Mouse (Mus musculus): ENCODE data around the gene Gm36210.

The Gm36210 gene

DNA sequence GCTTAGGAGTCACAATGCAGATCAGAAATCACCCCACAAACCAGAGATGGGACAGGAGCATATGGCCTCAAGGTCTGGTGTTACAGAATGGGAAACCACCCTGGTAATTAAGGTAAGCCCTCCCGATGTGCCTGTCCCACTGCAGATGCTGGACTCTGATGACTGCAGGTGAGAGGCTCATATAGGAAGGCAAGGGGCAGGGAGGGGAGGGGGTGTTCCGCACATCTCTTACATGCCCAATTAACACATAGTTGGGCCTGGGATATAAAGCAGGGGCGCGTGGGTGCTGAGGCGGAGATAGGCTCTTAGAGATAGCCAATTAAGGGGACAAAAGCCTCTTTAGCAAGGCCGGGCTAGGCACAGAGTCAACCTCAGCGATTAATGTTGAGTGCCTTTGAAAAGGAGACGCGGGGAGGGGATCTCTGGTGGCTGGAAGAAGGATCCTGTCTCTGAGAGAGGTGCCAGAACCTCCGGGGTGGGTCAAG is at the start of gene Gm36210:
Gene Gm36210, minus strand, starts transcription at position 51 of the 485 bp plus-strand sequence.
- no peak for DNase-seq (ENCODE audit: extremely low read depth, low read depth)

DNA sequence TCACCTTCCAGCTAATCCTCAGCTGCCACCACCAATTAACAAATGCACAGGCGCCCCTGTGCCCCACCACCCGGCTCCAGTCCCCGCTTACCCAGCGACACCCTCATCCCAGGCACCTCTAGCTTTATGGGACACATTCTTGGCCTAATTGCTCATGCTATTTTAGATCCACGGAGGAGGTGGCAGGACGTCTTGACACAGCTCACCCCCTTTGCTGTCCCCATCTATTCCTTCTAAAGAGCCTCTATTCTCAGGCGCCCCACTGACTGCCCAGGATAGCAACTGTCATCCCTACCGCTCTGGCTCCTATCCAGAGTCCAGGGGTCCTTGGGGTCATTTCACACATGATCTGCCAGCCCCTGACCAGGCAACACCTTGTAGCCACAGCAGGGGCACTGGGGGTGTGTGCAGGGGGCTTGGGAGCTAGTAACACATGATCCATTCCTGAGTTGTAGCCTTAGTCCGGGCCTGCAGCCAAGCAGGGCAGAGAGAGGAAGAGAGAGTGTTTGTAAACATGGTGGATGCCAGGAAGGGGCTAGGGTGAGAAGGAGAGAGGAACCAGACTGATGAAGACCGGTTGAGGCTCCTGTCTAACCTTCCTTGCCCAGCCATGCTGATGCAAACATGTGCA is 47.6 kb upstream of the Gm36210 start:
- DNase-seq (ENCODE audit: extremely low read depth, low read depth): no peak

DNA sequence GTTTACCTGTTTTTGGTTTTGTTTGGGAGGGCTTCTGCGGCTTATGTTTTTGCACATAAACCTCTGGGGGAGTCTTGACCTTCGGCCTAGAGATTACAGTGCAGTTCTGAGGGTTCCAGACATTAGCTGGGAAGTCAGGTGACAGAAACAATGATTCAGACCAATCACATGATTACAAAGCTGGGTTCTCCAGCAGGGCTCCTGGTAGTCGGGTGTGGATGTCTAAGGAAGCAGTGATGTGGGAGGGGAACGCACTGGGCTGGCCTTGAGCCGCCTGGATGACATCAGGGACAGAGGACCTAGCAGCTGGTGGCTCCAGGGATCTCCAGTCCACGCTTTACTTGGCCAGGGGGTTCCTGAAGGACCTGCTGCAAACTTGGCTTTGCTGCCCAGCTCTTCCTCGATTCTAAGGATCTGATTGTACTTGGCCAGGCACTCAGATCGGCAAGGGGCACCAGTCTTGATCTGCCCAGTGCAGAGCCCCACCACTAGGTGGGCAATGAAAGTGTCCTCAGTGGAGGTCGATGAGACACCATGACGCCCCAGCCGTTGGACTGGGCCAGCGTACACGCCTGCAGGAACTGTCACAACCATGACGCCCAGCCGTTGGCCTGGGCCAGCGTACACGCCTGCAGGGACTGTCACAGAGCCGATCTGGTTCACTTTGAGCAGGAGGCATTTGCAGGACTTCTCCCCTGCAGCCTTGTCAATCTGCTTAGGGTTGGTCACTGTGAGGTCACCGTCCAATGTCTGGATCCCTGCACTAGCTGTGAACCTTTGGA is 44.4 kb upstream of the Gm36210 start:
- no peak for DNase-seq (ENCODE audit: extremely low read depth, low read depth)

DNA sequence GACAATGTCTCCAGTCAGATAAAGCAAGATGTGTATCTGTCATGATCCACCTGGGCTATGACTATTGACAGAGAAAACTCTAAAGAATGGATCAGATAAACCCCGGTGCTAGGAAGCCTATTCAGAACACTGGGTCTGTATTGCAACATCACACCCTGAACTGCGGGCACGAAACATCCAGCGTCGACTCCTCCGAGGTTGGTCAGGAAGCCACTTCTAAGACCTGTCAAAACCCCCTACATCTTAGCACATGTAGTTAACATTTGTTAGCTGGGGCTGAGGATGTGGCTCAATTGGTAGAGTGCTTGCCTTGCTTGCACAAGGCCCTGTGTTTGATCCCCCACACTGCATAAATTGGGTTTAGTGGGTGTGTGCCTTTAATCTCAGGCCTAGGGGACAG is 42.1 kb upstream of the Gm36210 start:
- DNase-seq (ENCODE audit: extremely low read depth, low read depth): no peak

DNA sequence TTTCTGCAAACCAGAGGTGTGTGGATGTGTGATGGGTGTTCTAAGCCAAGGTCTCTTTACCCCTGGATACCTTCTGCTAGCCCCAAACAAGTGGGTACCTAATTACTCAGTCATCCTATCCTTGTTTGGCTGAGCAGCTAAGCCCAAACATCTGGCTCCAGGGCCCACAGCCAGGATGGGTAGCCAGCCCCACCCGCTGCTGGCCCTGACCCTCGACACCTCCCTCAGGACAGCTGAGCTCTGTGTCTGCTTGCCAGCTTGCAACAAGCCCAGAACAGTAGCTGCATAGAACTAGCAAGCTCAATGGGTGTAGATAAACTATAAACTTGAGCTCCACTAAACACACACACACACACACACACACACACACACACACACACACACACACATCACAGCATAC is 41.5 kb upstream of the Gm36210 start:
- DNase-seq (ENCODE audit: extremely low read depth, low read depth): no peak

DNA sequence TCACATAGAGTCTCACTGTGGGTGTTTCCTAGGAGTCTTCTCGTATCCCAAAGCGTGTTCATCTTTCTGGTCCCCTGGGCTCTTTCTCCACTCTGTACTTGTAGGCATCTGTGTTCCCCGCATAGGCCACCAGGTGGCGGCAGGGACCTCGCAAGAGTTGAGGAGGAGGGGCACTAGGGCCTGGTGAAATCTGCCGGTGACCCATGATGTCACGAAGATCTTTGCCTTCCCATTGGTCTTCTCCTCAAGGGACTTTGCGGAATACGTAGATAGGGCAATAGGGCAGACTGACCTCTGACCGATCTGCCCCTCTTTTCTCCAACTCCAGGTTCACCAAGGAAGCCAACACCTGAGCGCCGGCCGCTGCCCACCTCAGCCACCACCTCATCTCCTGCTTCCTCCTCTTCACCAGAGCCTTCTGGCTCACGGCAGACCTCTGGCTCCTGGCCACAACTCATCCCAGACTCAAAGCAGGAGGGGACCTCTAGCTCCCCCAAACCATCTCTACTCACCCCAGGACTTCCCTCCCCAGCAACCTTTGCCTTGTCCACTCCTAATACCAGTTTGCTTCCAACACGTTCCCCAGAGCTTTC is 37.0 kb upstream of the Gm36210 start:
- DNase-seq (ENCODE audit: extremely low read depth, low read depth): peak; percentile 66

DNA sequence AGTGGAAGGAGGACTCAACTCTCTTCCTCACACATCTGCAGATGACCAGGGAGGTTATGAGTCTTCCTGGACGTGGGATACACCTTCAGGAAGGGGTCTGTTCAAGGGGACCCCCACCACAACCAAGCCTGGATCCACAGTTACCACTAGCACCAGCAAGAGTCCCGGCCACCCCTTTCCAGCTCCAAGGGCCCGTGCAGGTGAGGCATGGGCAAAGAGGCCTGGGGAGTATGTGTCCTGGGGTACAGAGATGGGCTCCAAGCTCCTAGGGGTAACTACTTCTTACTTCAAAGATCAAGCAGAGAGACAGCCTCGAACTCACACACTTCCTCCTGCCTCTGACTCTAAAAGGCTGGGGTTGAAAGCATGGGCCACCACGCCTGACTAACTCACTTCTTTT is 36.4 kb upstream of the Gm36210 start:
- no peak for DNase-seq (ENCODE audit: extremely low read depth, low read depth)

DNA sequence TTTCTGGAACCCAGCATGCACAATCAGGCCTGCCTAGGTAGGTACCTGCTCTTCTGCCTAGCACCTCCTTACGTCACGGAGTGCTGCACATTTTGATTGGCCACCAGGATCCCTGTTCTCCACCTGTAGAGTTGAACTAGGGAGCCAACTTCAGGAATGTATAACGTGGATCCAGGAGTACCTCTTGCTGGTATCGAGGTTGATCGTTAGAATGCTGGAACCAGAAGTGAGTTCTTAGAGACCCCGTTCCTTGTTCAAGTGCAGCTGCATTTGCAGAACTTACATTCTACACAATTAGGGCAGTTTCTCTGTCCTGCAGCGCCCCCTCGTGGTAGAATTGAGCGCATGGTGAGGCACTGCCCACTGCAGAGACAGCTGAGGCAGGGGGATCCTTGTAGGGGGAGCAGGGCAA is 33.8 kb upstream of the Gm36210 start:
- peak; percentile 53 for DNase-seq (ENCODE audit: extremely low read depth, low read depth)

DNA sequence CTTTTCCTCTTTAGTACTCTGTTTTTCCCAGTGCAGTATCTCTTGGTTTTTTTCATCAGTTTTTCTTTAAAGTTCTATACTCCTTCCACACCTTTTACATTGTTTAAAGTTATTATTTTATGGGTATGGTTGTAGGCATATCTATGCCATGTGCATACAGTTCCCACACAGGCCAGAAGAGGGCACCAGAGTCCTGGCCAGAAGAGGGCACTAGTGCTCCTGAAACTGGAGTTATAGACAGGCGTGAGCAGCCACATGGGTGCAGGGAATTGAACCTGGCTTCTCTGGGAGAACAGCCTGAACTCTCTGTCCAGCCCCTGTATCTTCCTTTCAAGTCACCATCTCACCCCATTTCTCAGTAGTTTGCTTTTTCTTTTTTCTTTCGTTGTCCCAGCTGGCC is 32.1 kb upstream of the Gm36210 start:
- peak; percentile 55 for DNase-seq (ENCODE audit: extremely low read depth, low read depth)

DNA sequence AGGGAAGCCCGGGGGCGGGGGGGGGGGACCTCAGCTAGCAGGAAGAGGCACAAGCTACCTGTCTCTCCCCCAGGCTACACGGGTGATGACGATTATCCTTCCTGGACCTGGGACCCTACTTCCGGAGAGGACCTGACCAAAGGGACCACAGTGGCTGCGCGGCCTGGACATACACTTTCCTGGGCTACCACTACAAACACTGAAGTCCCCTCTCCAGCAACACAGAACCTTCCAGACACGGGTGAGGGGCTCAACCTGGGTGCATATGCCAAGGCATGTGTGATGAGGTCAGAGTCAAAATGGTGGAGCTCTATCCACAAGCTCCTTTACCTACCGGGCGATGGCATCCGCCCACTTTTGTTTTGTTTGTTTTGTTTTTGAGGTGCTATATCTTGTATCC is 31.1 kb upstream of the Gm36210 start:
- no peak for DNase-seq (ENCODE audit: extremely low read depth, low read depth)

DNA sequence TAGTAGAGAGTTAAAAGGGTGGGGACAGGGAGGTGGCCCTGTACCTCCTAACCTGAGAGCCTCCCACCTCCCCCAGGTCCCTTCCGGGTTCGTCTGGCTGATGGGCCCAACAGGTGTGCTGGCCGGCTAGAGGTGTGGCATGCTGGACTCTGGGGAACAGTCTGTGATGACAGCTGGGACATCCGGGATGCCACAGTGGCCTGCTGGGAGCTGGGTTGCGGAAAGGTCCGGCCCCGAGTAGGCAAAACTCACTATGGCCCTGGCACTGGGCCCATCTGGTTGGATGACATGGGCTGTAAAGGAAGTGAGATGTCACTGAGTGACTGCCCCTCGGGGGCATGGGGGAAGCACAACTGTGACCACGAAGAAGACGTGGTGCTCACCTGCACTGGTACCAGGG is 30.5 kb upstream of the Gm36210 start:
- no peak for DNase-seq (ENCODE audit: extremely low read depth, low read depth)

DNA sequence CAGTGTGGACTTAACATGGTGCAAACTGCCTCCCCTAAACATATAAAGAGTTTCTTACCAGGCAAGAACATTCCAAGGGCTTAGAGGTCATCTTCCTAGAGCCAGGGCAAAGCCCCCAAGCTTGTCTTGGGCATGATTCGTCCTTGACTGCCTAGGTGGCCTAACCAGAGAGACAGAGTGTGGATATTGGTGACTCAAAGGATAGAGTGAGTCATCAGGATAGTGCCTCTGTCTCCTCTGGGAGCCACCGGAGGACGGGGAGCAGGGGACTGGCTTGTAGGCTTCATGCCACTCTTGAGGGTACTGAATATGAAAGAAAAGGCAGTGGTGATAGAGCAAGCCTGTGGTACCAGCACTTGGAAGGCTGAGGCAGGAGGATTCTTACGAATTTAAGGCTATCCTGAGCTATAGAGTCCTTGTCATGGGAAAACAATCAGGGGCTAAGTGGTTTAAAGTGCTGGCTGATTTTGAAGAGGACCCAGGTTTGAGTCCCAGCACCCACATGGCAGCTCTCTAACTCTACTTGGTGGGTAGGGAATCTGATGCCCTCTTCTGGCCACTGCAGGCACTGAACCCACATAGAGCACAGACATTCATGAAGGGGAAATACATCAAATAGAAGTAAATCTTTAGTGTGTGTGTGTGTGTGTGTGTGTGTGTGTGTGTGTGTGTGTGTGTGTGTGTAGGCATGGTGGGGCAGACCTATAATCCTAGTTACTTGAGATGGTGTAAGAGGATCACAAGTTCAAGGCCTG is 28.0 kb upstream of the Gm36210 start:
- no peak for DNase-seq (ENCODE audit: extremely low read depth, low read depth)

DNA sequence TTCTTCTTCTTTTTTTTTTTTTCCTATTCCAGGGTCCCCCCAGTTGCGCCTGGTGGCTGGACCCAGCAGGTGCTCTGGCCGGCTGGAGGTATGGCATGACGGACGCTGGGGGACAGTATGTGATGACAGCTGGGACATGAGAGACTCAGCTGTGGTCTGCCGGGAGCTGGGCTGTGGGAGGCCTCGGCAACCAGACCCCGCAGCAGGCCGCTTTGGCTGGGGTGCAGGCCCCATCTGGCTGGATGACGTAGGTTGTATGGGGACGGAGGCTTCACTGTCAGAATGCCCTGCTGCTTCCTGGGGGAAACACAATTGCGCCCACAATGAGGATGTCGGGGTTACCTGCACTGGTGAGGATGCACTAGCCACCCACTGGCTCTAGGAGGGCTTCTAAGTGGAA is 26.8 kb upstream of the Gm36210 start:
- no peak for DNase-seq (ENCODE audit: extremely low read depth, low read depth)

DNA sequence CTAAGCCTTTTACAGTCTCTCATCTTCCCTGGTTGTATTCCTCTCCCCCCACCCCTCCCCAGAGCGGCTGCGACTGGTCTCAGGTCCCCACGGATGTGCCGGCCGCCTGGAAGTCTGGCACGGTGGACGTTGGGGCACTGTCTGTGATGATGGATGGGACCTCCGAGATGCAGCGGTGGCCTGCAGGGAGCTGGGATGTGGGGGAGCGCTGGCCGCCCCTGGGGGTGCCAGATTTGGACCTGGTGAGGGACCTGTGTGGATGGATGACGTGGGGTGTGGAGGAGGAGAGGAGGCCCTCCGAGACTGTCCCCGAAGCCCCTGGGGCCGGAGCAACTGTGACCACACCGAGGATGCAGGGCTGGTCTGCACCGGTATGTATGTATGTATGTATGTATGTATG is 22.0 kb upstream of the Gm36210 start:
- no peak for DNase-seq (ENCODE audit: extremely low read depth, low read depth)

DNA sequence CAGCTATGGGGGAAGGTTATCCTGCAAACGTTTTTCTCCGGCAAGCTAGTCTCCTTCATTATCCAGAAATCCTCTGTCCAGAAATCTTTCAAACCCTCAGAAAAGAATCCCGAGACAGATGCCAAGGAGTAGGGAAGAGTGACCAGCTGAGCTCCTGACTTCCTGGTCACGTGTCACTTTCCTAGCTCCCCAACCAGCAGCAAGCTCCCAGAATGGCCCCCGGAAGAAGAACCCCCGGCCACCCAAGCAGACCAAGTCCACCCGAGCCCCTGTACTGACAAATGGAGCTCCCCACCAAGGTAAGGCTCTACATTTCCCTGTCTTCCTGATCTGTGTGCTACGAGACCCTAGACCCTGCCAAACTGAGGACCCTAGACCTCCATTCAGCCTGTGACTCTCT is 21.4 kb upstream of the Gm36210 start:
- DNase-seq (ENCODE audit: extremely low read depth, low read depth): no peak

DNA sequence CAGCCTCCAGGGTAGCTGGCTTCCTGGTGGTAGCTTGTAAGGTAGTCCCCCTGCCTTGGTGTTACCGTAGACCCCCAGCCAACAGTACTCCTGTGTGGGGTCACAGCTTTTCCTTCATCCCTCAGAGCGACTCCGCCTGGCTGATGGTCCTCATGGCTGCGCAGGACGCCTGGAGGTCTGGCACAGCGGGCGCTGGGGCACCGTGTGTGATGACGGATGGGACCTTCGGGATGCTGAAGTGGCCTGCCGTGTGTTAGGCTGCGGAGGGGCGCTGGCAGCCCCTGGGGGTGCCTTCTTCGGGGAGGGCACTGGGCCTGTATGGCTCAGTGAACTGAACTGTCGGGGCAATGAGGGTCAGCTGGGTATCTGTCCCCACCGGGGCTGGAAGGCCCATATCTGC is 20.5 kb upstream of the Gm36210 start:
- DNase-seq (ENCODE audit: extremely low read depth, low read depth): no peak

DNA sequence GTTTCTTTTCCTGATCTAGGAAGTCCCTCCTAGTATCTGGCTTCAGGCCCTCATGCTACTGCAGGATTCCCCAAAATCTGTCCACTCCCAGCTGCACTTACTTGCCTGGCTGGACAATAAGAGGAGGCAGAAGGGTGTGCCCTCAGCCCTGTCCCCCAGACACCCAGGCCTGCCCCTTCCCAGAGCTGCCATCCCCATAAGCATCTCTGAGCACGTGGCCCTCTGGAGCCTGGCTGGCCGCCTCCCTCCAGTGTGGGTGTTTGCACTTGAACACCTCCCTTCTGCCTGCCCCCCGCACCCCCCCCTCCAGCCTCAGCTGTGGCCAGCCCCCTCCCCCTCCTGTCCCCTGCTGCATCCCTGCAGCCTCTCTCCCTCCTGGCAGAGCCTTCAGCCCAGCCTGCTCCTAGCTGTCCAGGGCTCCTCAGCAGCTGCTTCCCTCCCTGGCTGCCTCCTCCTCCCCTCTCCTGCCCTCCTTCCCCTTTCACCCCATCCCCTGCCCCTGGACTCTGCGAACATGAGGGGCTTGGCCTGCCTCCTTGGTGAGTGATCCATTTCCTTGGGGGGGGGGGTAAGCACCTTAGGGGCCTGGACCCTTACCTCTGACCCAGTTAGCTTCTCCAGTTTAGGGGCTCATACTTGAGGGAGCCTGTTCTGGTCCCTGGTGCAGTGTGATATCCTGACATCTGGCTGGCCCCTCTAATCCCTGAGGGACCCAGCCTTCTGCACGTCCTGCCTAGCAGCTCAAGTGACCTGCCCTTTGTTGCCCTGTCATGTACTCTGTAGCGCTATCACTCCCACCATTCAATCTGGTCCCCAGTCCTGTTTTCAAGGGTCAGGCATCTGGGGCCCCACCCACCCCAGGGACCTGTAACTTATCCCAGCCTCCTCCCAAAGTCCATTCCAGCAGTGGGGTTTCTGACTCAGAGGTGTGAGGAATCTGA is 19.4 kb upstream of the Gm36210 start, which contains the start of gene Ssc5d:
Gene Ssc5d, plus strand, starts transcription at position 345 of the 941 bp plus-strand sequence.
- DNase-seq (ENCODE audit: extremely low read depth, low read depth): no peak

DNA sequence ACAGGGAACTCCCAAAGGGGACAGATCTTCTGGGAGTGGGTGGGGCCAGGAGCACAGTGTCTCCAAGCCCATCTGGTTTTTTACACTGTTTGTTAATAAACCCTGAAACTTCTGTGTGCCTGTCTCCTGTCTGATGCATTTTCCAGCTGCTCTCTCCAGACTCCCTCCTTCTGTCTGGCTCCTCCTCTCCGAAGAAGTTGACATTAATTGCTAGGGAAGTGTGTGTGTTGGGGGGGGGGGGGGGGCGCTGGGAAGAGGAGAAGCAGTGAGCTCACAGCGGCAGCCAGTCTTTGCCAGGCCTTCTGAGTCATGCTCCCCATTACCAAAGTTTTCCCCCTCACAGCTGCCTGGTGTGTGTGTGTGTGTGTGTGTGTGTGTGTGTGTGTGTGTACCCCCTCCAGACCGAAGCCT is 18.6 kb upstream of the Gm36210 start:
- no peak for DNase-seq (ENCODE audit: extremely low read depth, low read depth)

DNA sequence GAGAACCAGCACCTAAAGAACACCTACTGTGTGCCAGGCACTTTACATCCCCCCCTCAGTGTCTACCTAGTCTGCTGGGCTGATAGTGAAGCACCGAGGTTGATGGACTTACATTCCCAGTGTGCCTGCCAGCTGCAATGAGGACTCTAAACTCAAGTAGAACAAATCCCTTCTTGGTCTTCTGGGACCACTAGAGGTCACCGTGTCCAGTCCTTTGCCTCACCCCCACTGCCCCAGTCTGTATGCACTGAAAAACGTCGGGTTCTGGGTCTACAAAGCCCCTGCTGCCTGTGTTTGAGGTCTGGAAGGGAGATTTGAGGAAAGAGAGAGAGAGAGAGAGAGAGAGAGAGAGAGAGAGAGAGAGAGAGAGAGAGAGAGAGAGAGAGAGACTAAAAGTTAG is 18.2 kb upstream of the Gm36210 start:
- no peak for DNase-seq (ENCODE audit: extremely low read depth, low read depth)

DNA sequence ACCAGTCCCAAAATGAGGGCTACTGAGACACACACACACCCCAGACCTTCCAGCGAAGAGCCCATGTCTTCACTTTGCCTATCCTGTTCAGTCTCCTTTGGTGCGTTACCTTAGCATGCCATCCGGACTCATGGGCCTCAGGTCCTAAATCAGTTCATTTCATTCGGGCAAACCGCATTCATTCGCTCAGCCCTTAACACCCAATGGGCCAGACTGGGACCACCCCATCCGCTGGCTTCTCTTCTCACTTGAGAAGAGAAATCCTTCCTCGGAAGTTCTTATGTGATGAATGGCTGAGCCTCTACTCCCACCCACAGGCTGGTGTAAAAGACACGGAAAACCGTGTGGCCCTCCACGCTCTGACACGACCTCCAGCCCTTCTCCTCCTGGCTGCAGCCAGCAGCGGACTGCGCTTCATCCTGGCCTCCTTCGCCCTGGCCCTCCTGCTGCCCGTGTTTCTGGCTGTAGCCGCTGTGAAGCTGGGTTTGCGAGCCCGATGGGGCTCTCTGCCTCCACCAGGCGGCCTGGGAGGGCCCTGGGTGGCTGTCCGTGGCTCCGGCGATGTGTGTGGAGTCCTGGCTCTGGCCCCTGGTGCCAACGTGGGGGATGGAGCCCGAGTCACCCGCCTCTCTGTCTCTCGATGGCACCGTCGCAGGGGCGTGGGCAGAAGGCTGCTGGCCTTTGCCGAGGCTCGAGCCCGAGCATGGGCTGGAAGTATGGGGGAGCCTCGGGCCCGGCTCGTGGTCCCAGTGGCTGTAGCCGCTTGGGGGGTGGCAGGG is 17.5 kb upstream of the Gm36210 start:
- no peak for DNase-seq (ENCODE audit: extremely low read depth, low read depth)
